Mouse (Mus musculus): Measurements from ENCODE around the gene Ralgapa1.

DNA sequence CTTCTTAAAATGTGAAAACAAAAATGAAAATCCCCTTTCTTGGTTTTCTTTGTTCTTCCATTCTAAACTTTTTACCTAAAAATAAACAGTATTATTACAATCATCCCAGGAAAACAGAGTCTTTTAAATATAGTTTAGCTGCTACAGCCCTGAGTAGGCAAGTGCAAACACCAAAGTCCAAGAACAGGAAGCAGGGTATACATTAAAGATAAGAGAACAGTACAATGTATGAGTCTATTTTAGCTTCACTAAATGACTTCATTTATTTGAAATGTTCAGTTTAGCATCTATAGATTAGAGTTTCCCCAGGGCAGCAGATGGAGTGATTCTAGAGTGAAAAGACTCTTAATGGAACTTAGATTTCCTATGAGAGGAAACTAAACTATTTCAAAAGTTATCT lies 43.6 kb downstream of the Ralgapa1 start:
- TF ChIP-seq TBP (IDR thresholded peaks at IDR 0.05; ENCODE audit: low read depth, low read length) (no peak), TCF12 (IDR thresholded peaks at IDR 0.05; ENCODE audit: low read depth, low read length) (no peak), CTCF (IDR thresholded peaks at IDR 0.05 in 2 of 3, conservative IDR thresholded peaks at IDR 0.05 in 1 of 3; ENCODE audit: control insufficient read depth in 1 of 3, insufficient read depth in 1 of 3, low read depth in 2 of 3, low read length in 3 of 3, poor library complexity in 1 of 3, severe bottlenecking in 1 of 3) (no peak), MAX (IDR thresholded peaks at IDR 0.05; ENCODE audit: low read length) (no peak), USF1 (IDR thresholded peaks at IDR 0.05; ENCODE audit: low read depth, low read length) (no peak), POLR2A (IDR thresholded peaks at IDR 0.05; ENCODE audit: control insufficient read depth in 1 of 2, insufficient read depth in 1 of 2, low read depth in 1 of 2, low read length in 2 of 2, poor library complexity in 1 of 2) (no peak)
